In the genomic region with DNA sequence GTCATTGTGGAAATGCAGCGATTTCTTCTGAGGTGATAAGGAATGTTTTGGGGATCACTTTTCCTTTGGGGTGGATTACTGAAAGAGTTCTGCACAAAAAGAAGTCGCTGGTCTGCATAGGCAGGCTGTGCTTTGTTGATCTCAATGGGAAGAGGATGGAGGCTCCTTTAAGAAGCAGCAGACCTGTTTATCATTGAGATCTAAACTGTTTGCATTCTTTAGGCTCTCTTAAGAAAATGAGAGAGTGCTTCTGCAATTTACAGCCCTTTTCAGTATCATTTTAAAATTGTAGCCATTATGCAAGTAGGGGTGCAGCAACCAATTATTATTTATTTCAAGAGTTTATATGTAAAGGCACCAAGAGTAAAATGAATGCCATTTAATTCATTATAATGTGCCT, we compare ENCODE assay signal across 7 mouse cellular contexts. TPM values are rescaled to one million over a fixed set of nuclear protein-coding genes. Genes with fewer than 3 reads are reported as not detected.
DNase-seq lines count a peak whose midpoint lies in the region; ATAC-seq and TF ChIP-seq lines count a peak whose summit lies in the region.

No protein-coding gene starts in this region.

- H3K4me2 ChIP-seq in kidney, postnatal 0 days (ENCODE audit: low read length): peak overlapping the region; percentile 64; the same call in 1 of the 2 replicates
- H3K4me2 ChIP-seq in forebrain, postnatal 0 days (ENCODE audit: low read depth): peak overlapping the region; percentile 59
- peak overlapping the region; percentile 65 for H3K4me2 ChIP-seq in midbrain, embryonic 15.5 days

- no peaks in the 10 kb centered on the region for H3K4me1 ChIP-seq in kidney, postnatal 0 days (replicated peaks; ENCODE audit: insufficient read depth, low read length)
- H3K4me1 ChIP-seq in cortical plate, adult 2 months (ENCODE audit: control insufficient read depth, insufficient read depth, low read length): no peaks in the 10 kb centered on the region
- H3K4me1 ChIP-seq in forebrain, postnatal 0 days (ENCODE audit: insufficient read depth): no peaks in the 10 kb centered on the region
- H3K4me1 ChIP-seq in midbrain, embryonic 15.5 days: peaks cover 3% of the 10 kb centered on the region; the same call in 1 of the 2 replicates

- no peak for ATAC-seq in kidney, postnatal 0 days (replicated peaks; ENCODE audit: low FRiP score, low read depth)
- no peak for ATAC-seq in forebrain, postnatal 0 days
- no peak for ATAC-seq in midbrain, embryonic 15.5 days (replicated peaks)

- no peaks in the 10 kb centered on the region for H3K27me3 ChIP-seq in kidney, postnatal 0 days (ENCODE audit: insufficient read depth, low read length)
- no peaks in the 10 kb centered on the region; the same call in 1 of the 2 replicates for H3K27me3 ChIP-seq in forebrain, postnatal 0 days (ENCODE audit: insufficient read depth, low read length)
- peaks cover 3% of the 10 kb centered on the region; the same call in 1 of the 2 replicates for H3K27me3 ChIP-seq in midbrain, embryonic 15.5 days (replicated peaks)

- no peaks in the 10 kb centered on the region for H3K9me3 ChIP-seq in kidney, postnatal 0 days (replicated peaks; ENCODE audit: low read length)
- H3K9me3 ChIP-seq in forebrain, postnatal 0 days (ENCODE audit: low read length): no peaks in the 10 kb centered on the region
- H3K9me3 ChIP-seq in midbrain, embryonic 15.5 days: no peaks in the 10 kb centered on the region

- no peaks in the 10 kb centered on the region for H3K36me3 ChIP-seq in kidney, postnatal 0 days (ENCODE audit: insufficient read depth, low read length)
- no peaks in the 10 kb centered on the region for H3K36me3 ChIP-seq in forebrain, postnatal 0 days (ENCODE audit: insufficient read depth)
- H3K36me3 ChIP-seq in midbrain, embryonic 15.5 days (replicated peaks): no peaks in the 10 kb centered on the region

- intact Hi-C loops in gastrocnemius, adult 2 months (cut with DNase I): loop anchor here (5.0 to 10.0 kb wide), 2 partner anchors 97 to 126 kb away; no protein-coding TSS in a partner anchor

- no peak overlapping the region for H3K4me3 ChIP-seq in kidney, postnatal 0 days (replicated peaks; ENCODE audit: low read depth, low read length)
- peak overlapping the region; percentile 73; the same call in 1 of the 2 replicates for H3K4me3 ChIP-seq in cortical plate, adult 2 months (ENCODE audit: insufficient read depth, low read length)
- H3K4me3 ChIP-seq in forebrain, postnatal 0 days (ENCODE audit: low read depth, low read length): peak overlapping the region; percentile 53
- peak overlapping the region; percentile 70 for H3K4me3 ChIP-seq in midbrain, embryonic 15.5 days
- H3K4me3 ChIP-seq in gastrocnemius, adult 2 months: no peak overlapping the region; the same call in 1 of the 2 replicates

- H3K9ac ChIP-seq in kidney, postnatal 0 days (ENCODE audit: low read depth, low read length): no peak overlapping the region
- H3K9ac ChIP-seq in forebrain, postnatal 0 days: no peak overlapping the region
- H3K9ac ChIP-seq in midbrain, embryonic 15.5 days: no peak overlapping the region

- no peak for TF ChIP-seq POLR2A in cortical plate, adult 2 months (IDR thresholded peaks at IDR 0.05; ENCODE audit: extremely low read depth, insufficient read depth, low read length)

- DNase-seq in kidney, postnatal 0 days (ENCODE audit: low spot score): no peak
- DNase-seq in kidney, postnatal 36 days: no peak
- no peak for DNase-seq in forebrain, postnatal 0 days
- DNase-seq in gastrocnemius, adult 2 months: no peak
- DNase-seq in thymus, postnatal 14 days: no peak

- WGBS in kidney, postnatal 0 days: 48% methylated on average over 2 of the region's 2 CpGs
- 41% methylated on average over 2 of the region's 2 CpGs for WGBS in forebrain, postnatal 0 days
- WGBS in midbrain, embryonic 15.5 days: 39% methylated on average over 2 of the region's 2 CpGs

- H3K27ac ChIP-seq in kidney, postnatal 0 days: no peak overlapping the region
- no peak overlapping the region for H3K27ac ChIP-seq in cortical plate, adult 2 months (ENCODE audit: insufficient read depth, low read length)
- no peak overlapping the region for H3K27ac ChIP-seq in forebrain, postnatal 0 days (ENCODE audit: low read depth, low read length)
- H3K27ac ChIP-seq in midbrain, embryonic 15.5 days: no peak overlapping the region
- no peak overlapping the region for H3K27ac ChIP-seq in gastrocnemius, adult 2 months

- TF ChIP-seq CTCF in kidney, postnatal 0 days (IDR thresholded peaks at IDR 0.05; ENCODE audit: low read depth): no peak
- TF ChIP-seq CTCF in cortical plate, adult 2 months (IDR thresholded peaks at IDR 0.05; ENCODE audit: extremely low read depth, insufficient read depth, low read length): no peak
- TF ChIP-seq CTCF in forebrain, postnatal 0 days (IDR thresholded peaks at IDR 0.05; ENCODE audit: low read depth): no peak
- TF ChIP-seq CTCF in gastrocnemius, adult 2 months (IDR thresholded peaks at IDR 0.05): no peak

RNA-seq across cellular contexts. Expression of a gene that starts 2.1 kb away (rescaled TPM):
- polyA plus RNA-seq in kidney, postnatal 0 days (2015; fragmentation: Nextera tagmentation; extraction: Ambion mirVana): 31.5 and 32.2 TPM in 2 replicates
- polyA plus RNA-seq in cortical plate, adult 2 months (2012; rRNA removed): 31.2 and 32.0 TPM in 2 replicates
- 52.8 and 58.8 TPM in 2 replicates for total RNA-seq in forebrain, postnatal 0 days (2014; rRNA removed)
- 35.0 and 46.7 TPM in 2 replicates for polyA plus RNA-seq in forebrain, postnatal 0 days (2015; fragmentation: Nextera tagmentation; extraction: Ambion mirVana)
- 44.5 TPM in 2 replicates for polyA plus RNA-seq in midbrain, embryonic 15.5 days (2015; fragmentation: Nextera tagmentation; extraction: Ambion mirVana)
- 10 to 100 TPM; 11.2 to 36.5 TPM for total RNA-seq in gastrocnemius, adult 2 months (2021)

Comparison
In these comparisons a context has a peak if more than half of its experiments do, and no peak if none do; other contexts are left out.
1. H3K4me3 ChIP-seq: peak in cortical plate, adult 2 months (single experiment), forebrain, postnatal 0 days (single experiment) and midbrain, embryonic 15.5 days (single experiment); none in kidney, postnatal 0 days (single experiment) and gastrocnemius, adult 2 months (single experiment).
2. Peak in every context shown above with its lines, with median percentiles within 50 percentile points of each other: H3K4me2 ChIP-seq.